Comparison of ENCODE assay signal across 9 mouse cellular contexts in genomic region chr11:103067457-103068001, GRCm38 (mm10). TPM values are rescaled to one million over a fixed set of nuclear protein-coding genes. Genes with fewer than 3 reads are reported as not detected.
DNase-seq lines count a peak whose midpoint lies in the region; ATAC-seq lines count a peak whose summit lies in the region.
"Had no signal": no experiment of that assay in that cellular context is flagged by ENCODE, and none has a peak within 500 bp of the region (broad histone marks: within the 10 kb centered on the region; RNA-seq: fewer than 3 reads in every experiment).

No protein-coding gene starts in this region.

- DNase-seq in kidney, adult 18-20 months, result peak; percentile 20
- peak; percentile 81 for DNase-seq in ZHBTc4 (ENCODE audit: low read depth, low spot score)
- peak; percentile 84 for DNase-seq in lung, postnatal 36 days
- no peak for DNase-seq in left cerebral cortex, postnatal 36 days (ENCODE audit: low spot score in 2 of 2)
- no peak for DNase-seq in forebrain, embryonic 10.5 days (ENCODE audit: extremely low spot score, low spot score)

- H3K27ac ChIP-seq in kidney, embryonic 15.5 days, result no peak overlapping the region; the same call in 1 of the 2 replicates
- peak overlapping the region; percentile 40 for H3K27ac ChIP-seq in heart, embryonic 16.5 days (ENCODE audit: low read length)
- H3K27ac ChIP-seq in midbrain, embryonic 15.5 days, result no peak overlapping the region
- no peak overlapping the region for H3K27ac ChIP-seq in forebrain, embryonic 10.5 days
- H3K27ac ChIP-seq: midbrain, embryonic 13.5 days had no signal

- no peak for ATAC-seq in kidney, embryonic 15.5 days (replicated peaks; ENCODE audit: low FRiP score)
- ATAC-seq in heart, embryonic 16.5 days (replicated peaks; ENCODE audit: extremely low read depth, insufficient read depth, low FRiP score), result peak; percentile 66
- ATAC-seq in midbrain, embryonic 15.5 days (replicated peaks), result no peak
- ATAC-seq: midbrain, embryonic 13.5 days had no signal

- no peaks in the 10 kb centered on the region for H3K27me3 ChIP-seq in kidney, embryonic 15.5 days
- no peaks in the 10 kb centered on the region for H3K27me3 ChIP-seq in heart, embryonic 16.5 days (ENCODE audit: control insufficient read depth, insufficient read depth, low read length)
- no peaks in the 10 kb centered on the region for H3K27me3 ChIP-seq in midbrain, embryonic 15.5 days (replicated peaks)
- no peaks in the 10 kb centered on the region for H3K27me3 ChIP-seq in forebrain, embryonic 10.5 days (ENCODE audit: poor library complexity, severe bottlenecking)
- H3K27me3 ChIP-seq: midbrain, embryonic 13.5 days had no signal

- no peak overlapping the region for H3K4me3 ChIP-seq in kidney, embryonic 15.5 days (replicated peaks)
- no peak overlapping the region for H3K4me3 ChIP-seq in heart, embryonic 16.5 days (ENCODE audit: low read length)
- no peak overlapping the region for H3K4me3 ChIP-seq in midbrain, embryonic 15.5 days
- H3K4me3 ChIP-seq in forebrain, embryonic 10.5 days, result no peak overlapping the region
- H3K4me3 ChIP-seq: midbrain, embryonic 13.5 days had no signal

- H3K36me3 ChIP-seq in kidney, embryonic 15.5 days, result peaks cover 88% of the 10 kb centered on the region
- H3K36me3 ChIP-seq in heart, embryonic 16.5 days (ENCODE audit: control insufficient read depth, insufficient read depth), result peaks cover 58% of the 10 kb centered on the region
- H3K36me3 ChIP-seq in midbrain, embryonic 15.5 days (replicated peaks), result peaks cover 44% of the 10 kb centered on the region
- peaks cover 88% of the 10 kb centered on the region for H3K36me3 ChIP-seq in forebrain, embryonic 10.5 days (replicated peaks)

- no peak overlapping the region for H3K4me2 ChIP-seq in kidney, embryonic 15.5 days
- H3K4me2 ChIP-seq in heart, embryonic 16.5 days (ENCODE audit: low read depth, low read length), result no peak overlapping the region
- H3K4me2 ChIP-seq in midbrain, embryonic 15.5 days, result no peak overlapping the region
- H3K4me2 ChIP-seq: midbrain, embryonic 13.5 days had no signal

- H3K4me1 ChIP-seq in kidney, embryonic 15.5 days, result no peaks in the 10 kb centered on the region
- H3K4me1 ChIP-seq in heart, embryonic 16.5 days (ENCODE audit: control insufficient read depth, insufficient read depth, low read length), result peaks cover 16% of the 10 kb centered on the region
- no peaks in the 10 kb centered on the region for H3K4me1 ChIP-seq in midbrain, embryonic 15.5 days
- no peaks in the 10 kb centered on the region for H3K4me1 ChIP-seq in forebrain, embryonic 10.5 days
- H3K4me1 ChIP-seq: midbrain, embryonic 13.5 days had no signal

- H3K9ac ChIP-seq in kidney, embryonic 15.5 days, result no peak overlapping the region
- no peak overlapping the region for H3K9ac ChIP-seq in heart, embryonic 16.5 days (ENCODE audit: low read length)
- no peak overlapping the region for H3K9ac ChIP-seq in midbrain, embryonic 15.5 days
- H3K9ac ChIP-seq: midbrain, embryonic 13.5 days had no signal

- intact Hi-C loops in left cerebral cortex, postnatal 36 days (cut with DNase I), result no loop called here

- 61% methylated on average over 8 of the region's 8 CpGs for whole genome bisulfite sequencing in kidney, embryonic 15.5 days
- 47% methylated on average over 8 of the region's 8 CpGs for WGBS in heart, embryonic 16.5 days
- 87% methylated on average over 8 of the region's 8 CpGs for WGBS in midbrain, embryonic 15.5 days
- WGBS in forebrain, embryonic 10.5 days, result 86% methylated on average over 8 of the region's 8 CpGs

- H3K9me3 ChIP-seq in kidney, embryonic 15.5 days (replicated peaks), result no peaks in the 10 kb centered on the region
- no peaks in the 10 kb centered on the region for H3K9me3 ChIP-seq in heart, embryonic 16.5 days (replicated peaks; ENCODE audit: control insufficient read depth, low read length)
- H3K9me3 ChIP-seq in midbrain, embryonic 15.5 days, result no peaks in the 10 kb centered on the region
- H3K9me3 ChIP-seq in forebrain, embryonic 10.5 days, result no peaks in the 10 kb centered on the region
- H3K9me3 ChIP-seq: midbrain, embryonic 13.5 days had no signal

RNA-seq across cellular contexts. Expression of gene Plcd3, which starts 33.9 kb away (rescaled TPM):
- polyA plus RNA-seq in kidney, embryonic 15.5 days (2015; fragmentation: Nextera tagmentation; extraction: Ambion mirVana), result 6.2 and 6.4 TPM in 2 replicates
- polyA plus RNA-seq in heart, embryonic 16.5 days (2015; fragmentation: Nextera tagmentation; extraction: Ambion mirVana), result 13.6 and 17.0 TPM in 2 replicates
- total RNA-seq in left cerebral cortex, postnatal 36 days (2021), result 10 to 100 TPM; 16.1 to 19.3 TPM
- polyA plus RNA-seq in midbrain, embryonic 15.5 days (2015; fragmentation: Nextera tagmentation; extraction: Ambion mirVana), result 3.0 and 3.8 TPM in 2 replicates
- polyA plus RNA-seq in forebrain, embryonic 10.5 days (2016; fragmentation: Nextera tagmentation; extraction: Ambion mirVana), result 1.5 and 1.7 TPM in 2 replicates

RNA-seq across cellular contexts. Expression of gene Acbd4, which starts 34.0 kb away (rescaled TPM):
- 19.4 and 25.3 TPM in 2 replicates for polyA plus RNA-seq in kidney, embryonic 15.5 days (2015; fragmentation: Nextera tagmentation; extraction: Ambion mirVana)
- 21.5 and 21.8 TPM in 2 replicates for polyA plus RNA-seq in heart, embryonic 16.5 days (2015; fragmentation: Nextera tagmentation; extraction: Ambion mirVana)
- total RNA-seq in left cerebral cortex, postnatal 36 days (2021), result 10 to 100 TPM; 72.3 to 80.3 TPM
- polyA plus RNA-seq in midbrain, embryonic 15.5 days (2015; fragmentation: Nextera tagmentation; extraction: Ambion mirVana), result 9.7 and 11.1 TPM in 2 replicates
- polyA plus RNA-seq in forebrain, embryonic 10.5 days (2016; fragmentation: Nextera tagmentation; extraction: Ambion mirVana), result 6.6 and 7.5 TPM in 2 replicates

RNA-seq across cellular contexts. Expression of gene Dcakd, which starts 39.4 kb away (rescaled TPM):
- polyA plus RNA-seq in kidney, embryonic 15.5 days (2015; fragmentation: Nextera tagmentation; extraction: Ambion mirVana), result 165 and 187 TPM in 2 replicates
- polyA plus RNA-seq in heart, embryonic 16.5 days (2015; fragmentation: Nextera tagmentation; extraction: Ambion mirVana), result 66.9 and 77.5 TPM in 2 replicates
- total RNA-seq in left cerebral cortex, postnatal 36 days (2021), result 10 to 100 TPM; 49.7 to 55.1 TPM
- polyA plus RNA-seq in midbrain, embryonic 15.5 days (2015; fragmentation: Nextera tagmentation; extraction: Ambion mirVana), result 182 and 184 TPM in 2 replicates
- 261 and 275 TPM in 2 replicates for polyA plus RNA-seq in forebrain, embryonic 10.5 days (2016; fragmentation: Nextera tagmentation; extraction: Ambion mirVana)

RNA-seq across cellular contexts. Expression of gene Nmt1, which starts 39.5 kb away (rescaled TPM):
- 59.2 and 63.2 TPM in 2 replicates for polyA plus RNA-seq in kidney, embryonic 15.5 days (2015; fragmentation: Nextera tagmentation; extraction: Ambion mirVana)
- 39.1 and 41.7 TPM in 2 replicates for polyA plus RNA-seq in heart, embryonic 16.5 days (2015; fragmentation: Nextera tagmentation; extraction: Ambion mirVana)
- total RNA-seq in left cerebral cortex, postnatal 36 days (2021), result 100 to 1,000 TPM; 126 to 127 TPM
- 26.8 and 35.5 TPM in 2 replicates for polyA plus RNA-seq in midbrain, embryonic 15.5 days (2015; fragmentation: Nextera tagmentation; extraction: Ambion mirVana)
- 62.4 and 66.0 TPM in 2 replicates for polyA plus RNA-seq in forebrain, embryonic 10.5 days (2016; fragmentation: Nextera tagmentation; extraction: Ambion mirVana)

RNA-seq across cellular contexts. Expression of gene Hexim1, which starts 48.5 kb away (rescaled TPM):
- polyA plus RNA-seq in kidney, embryonic 15.5 days (2015; fragmentation: Nextera tagmentation; extraction: Ambion mirVana), result 5.0 and 5.5 TPM in 2 replicates
- 2.9 TPM in 2 replicates for polyA plus RNA-seq in heart, embryonic 16.5 days (2015; fragmentation: Nextera tagmentation; extraction: Ambion mirVana)
- total RNA-seq in left cerebral cortex, postnatal 36 days (2021), result 10 to 100 TPM; 42.8 to 51.6 TPM
- polyA plus RNA-seq in midbrain, embryonic 15.5 days (2015; fragmentation: Nextera tagmentation; extraction: Ambion mirVana), result 3.1 and 3.7 TPM in 2 replicates
- polyA plus RNA-seq in forebrain, embryonic 10.5 days (2016; fragmentation: Nextera tagmentation; extraction: Ambion mirVana), result 1.8 and 2.0 TPM in 2 replicates

Comparison
In these comparisons a context has a peak if more than half of its experiments do, and no peak if none do; other contexts are left out.
1. DNase-seq: peak in kidney, adult 18-20 months (single experiment), ZHBTc4 (single experiment) and lung, postnatal 36 days (single experiment); none in left cerebral cortex, postnatal 36 days (0 of 2) and forebrain, embryonic 10.5 days (single experiment).